Mouse (Mus musculus): ENCODE data around the gene Olfr1087.
"Not testable (repeated sequence)": the region's sequence is repeated elsewhere in the genome, so short reads cannot be mapped to it uniquely, and the experiment has no call there.

Olfr1087 gene

GRCm38 (mm10) chr2:86698295-86698694, at the start of gene Olfr1087:
Gene Olfr1087, minus strand, starts transcription at chr2:86698395.
- DNase-seq = no peak

- DNase-seq = no peak
Observed at GRCm38 (mm10) chr2:86733601-86734000, 35.4 kb upstream of the Olfr1087 start, which contains the start of gene Olfr1089. Gene Olfr1089, minus strand, starts transcription at chr2:86733701.

- DNase-seq = no peak
Observed at GRCm38 (mm10) chr2:86679992-86680391, 18.2 kb downstream of the Olfr1087 start, which contains the start of gene Olfr1086. Gene Olfr1086, minus strand, starts transcription at chr2:86680092.

DNA sequence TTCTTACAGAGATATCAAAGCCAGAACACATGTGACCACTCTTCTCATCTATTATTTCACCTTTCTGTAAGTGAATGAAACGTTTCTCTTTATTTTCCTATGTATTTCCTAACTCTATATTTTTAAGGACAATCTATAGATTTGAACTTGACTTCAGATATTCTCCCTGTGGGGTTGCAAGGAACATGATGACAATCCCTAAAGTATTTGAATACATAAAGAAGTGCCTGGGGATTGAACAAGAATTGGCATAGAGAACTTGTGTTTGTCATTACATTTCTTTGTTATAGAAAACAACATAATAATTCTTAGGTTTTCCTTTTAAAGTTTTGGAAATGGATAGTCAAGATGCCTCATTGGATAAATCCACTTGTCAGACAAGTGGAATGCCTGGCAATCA, 36.3 kb downstream of the Olfr1087 start, which contains the start of gene Olfr1085:
TSS of gene Olfr1085 (minus strand) at position 101 of the 400 bp plus-strand sequence.
- DNase-seq = no peak

- not testable (repeated sequence) for DNase-seq
Observed at GRCm38 (mm10) chr2:86639625-86640024, 58.6 kb downstream of the Olfr1087 start, which contains the start of gene Olfr1084. Gene Olfr1084, minus strand, starts transcription at chr2:86639725.

Data from B cell, adult 2 months (primary cell).